In genomic region chr2:84425138-84425537, GRCm38 (mm10) we compare ENCODE assay signal across 8 mouse cellular contexts. TPM values are rescaled to one million over a fixed set of nuclear protein-coding genes. Genes with fewer than 3 reads are reported as not detected.
DNase-seq lines count a peak whose midpoint lies in the region; ATAC-seq and TF ChIP-seq lines count a peak whose summit lies in the region.

Gene Calcrl (minus strand): TSS chr2:84425411.

- ATAC-seq in common myeloid progenitor, adult 5-6 weeks (replicated peaks; ENCODE audit: low read depth, poor library complexity, severe bottlenecking), result peak; percentile 94
- ATAC-seq in hindbrain, embryonic 16.5 days, result peak; percentile 85

- peak within 1 kb of the TSS; percentile 81 for H3K27ac ChIP-seq in gastrocnemius, adult 2 months
- peak within 1 kb of the TSS; percentile 63 for H3K27ac ChIP-seq in hindbrain, embryonic 16.5 days (ENCODE audit: low read depth, low read length)

- DNase-seq in NIH3T3 (ENCODE audit: low read depth), result peak; percentile 70
- DNase-seq in gastrocnemius, adult 2 months, result peak; percentile 85
- DNase-seq in left cerebral cortex, adult 11 months (ENCODE audit: low spot score), result peak; percentile 7
- DNase-seq in lung, postnatal 36 days, result peak; percentile 96
- DNase-seq in retina, postnatal 1 day, result peak; percentile 55
- peak; percentile 32 for DNase-seq in urinary bladder, adult 2 months (ENCODE audit: low spot score)

- TF ChIP-seq CTCF in gastrocnemius, adult 2 months (IDR thresholded peaks at IDR 0.05), result no peak

- no peaks in the 10 kb centered on the region; the same call in 1 of the 2 replicates for H3K4me1 ChIP-seq in hindbrain, embryonic 16.5 days (ENCODE audit: control insufficient read depth, insufficient read depth, low read depth, low read length)

- intact Hi-C loops in gastrocnemius, adult 2 months (cut with DNase I), result loop anchor here (5.0 kb wide), 4 partner anchors 133 to 388 kb away; no protein-coding TSS in a partner anchor

- peak within 1 kb of the TSS; percentile 48 for H3K9ac ChIP-seq in hindbrain, embryonic 16.5 days (ENCODE audit: low read depth, low read length)

- peak within 1 kb of the TSS; percentile 65 for H3K4me2 ChIP-seq in hindbrain, embryonic 16.5 days (ENCODE audit: low read length)

- WGBS in hindbrain, embryonic 16.5 days, result 2% methylated on average over 10 of the region's 10 CpGs

- H3K9me3 ChIP-seq in hindbrain, embryonic 16.5 days (ENCODE audit: control insufficient read depth, low read length), result no peaks in the 10 kb centered on the region

- H3K4me3 ChIP-seq in gastrocnemius, adult 2 months, result peak within 1 kb of the TSS; percentile 77
- H3K4me3 ChIP-seq in hindbrain, embryonic 16.5 days (ENCODE audit: low read length), result peak within 1 kb of the TSS; percentile 39

- H3K36me3 ChIP-seq in hindbrain, embryonic 16.5 days (ENCODE audit: control insufficient read depth, insufficient read depth, low read length), result no peaks in the 10 kb centered on the region

- no peaks in the 10 kb centered on the region for H3K27me3 ChIP-seq in hindbrain, embryonic 16.5 days (replicated peaks; ENCODE audit: control insufficient read depth, insufficient read depth, low read length)

RNA-seq across cellular contexts. Expression of gene Calcrl, which starts in this region (rescaled TPM):
- 100 and 111 TPM in 2 replicates for total RNA-seq in common myeloid progenitor, adult 5-6 weeks (2017)
- 10 to 100 TPM; 10.9 to 16.2 TPM for total RNA-seq in gastrocnemius, adult 2 months (2021)
- polyA plus RNA-seq in hindbrain, embryonic 16.5 days (2015; fragmentation: Nextera tagmentation; extraction: Ambion mirVana), result 13.9 and 16.5 TPM in 2 replicates
- polyA plus RNA-seq in urinary bladder, adult 2 months (2012; rRNA removed), result 23.0 and 24.8 TPM in 2 replicates

Comparison
In these comparisons a context has a peak if more than half of its experiments do, and no peak if none do; other contexts are left out.
1. Peak in every context shown above with its lines: DNase-seq, ATAC-seq, H3K4me3 ChIP-seq and H3K27ac ChIP-seq.
2. DNase-seq: peak in every context shown above with its lines; median percentile 96 in lung, postnatal 36 days; 85 in gastrocnemius, adult 2 months; 70 in NIH3T3; 55 in retina, postnatal 1 day; 32 in urinary bladder, adult 2 months; 7 in left cerebral cortex, adult 11 months.